Mouse (Mus musculus) liver, adult 2 months (tissue): ENCODE data around the gene Phkg1. TPM values are rescaled to one million over a fixed set of nuclear protein-coding genes. Genes with fewer than 3 reads are reported as not detected.

Experiments used
- DNase-seq: peaks from one replicate; pipeline ENCODE4 v3.0.0-alpha.2; 2011; ENCODE audit warnings: low read depth, low spot score; ENCODE audit errors: extremely low read depth
- H3K27ac ChIP-seq: fragments of 200-500 bp; replicated peaks from 2 replicates; pipeline ENCODE4 v1.5.1; 2012; ENCODE audit warnings: low read depth, mild to moderate bottlenecking, control low read depth, inconsistent platforms, low read length; ENCODE audit not compliant: insufficient read depth
- H3K27me3 ChIP-seq: fragments of 200-500 bp; 2 replicates; pipeline ENCODE4 v1.6.1; 2012; ENCODE audit warnings: mild to moderate bottlenecking, moderate library complexity, low read length, inconsistent platforms; ENCODE audit not compliant: control insufficient read depth, insufficient read depth
- H3K36me3 ChIP-seq: fragments of 200-500 bp; 2 replicates; pipeline ENCODE4 v1.6.1; 2012; ENCODE audit warnings: low read length, inconsistent platforms; ENCODE audit not compliant: control insufficient read depth, insufficient read depth
- H3K4me1 ChIP-seq: fragments of 200-500 bp; 2 replicates; pipeline ENCODE4 v1.6.1; 2011; ENCODE audit warnings: low read length; ENCODE audit not compliant: control insufficient read depth, insufficient read depth
- H3K4me3 ChIP-seq: fragments of 200-500 bp; 2 replicates; pipeline ENCODE4 v1.5.1; 2011; ENCODE audit warnings: low read depth, mild to moderate bottlenecking, control low read depth, low read length, moderate library complexity; ENCODE audit not compliant: insufficient read depth
- H3K79me2 ChIP-seq: fragments of 200-500 bp; 2 replicates; pipeline ENCODE4 v1.6.1; 2012; ENCODE audit warnings: inconsistent platforms, mild to moderate bottlenecking, low read length, moderate library complexity; ENCODE audit not compliant: control insufficient read depth, insufficient read depth
- H3K9ac ChIP-seq: fragments of 200-500 bp; 2 replicates; pipeline ENCODE4 v1.6.1; 2012; ENCODE audit warnings: low read depth, mild to moderate bottlenecking, control low read depth, inconsistent platforms, low read length
- CTCF ChIP-seq: fragments of 200-500 bp; IDR thresholded peaks from 2 replicates; pipeline ENCODE4 v1.5.1; 2011; ENCODE audit warnings: low read depth, low read length, control low read depth
- POLR2A ChIP-seq: fragments of 200-500 bp; IDR thresholded peaks from 2 replicates; pipeline ENCODE4 v1.6.1; 2011; ENCODE audit warnings: low read length, control low read depth; ENCODE audit not compliant: insufficient read depth; ENCODE audit errors: extremely low read depth
- WGBS: fragments of 180-500 bp; shearing (Covaris S2); methylation state at CpG from one replicate; pipeline ENCODE4 v1.1.7; 2018; 5-methylcytosine and 5-hydroxymethylcytosine counted together
- polyA plus RNA-seq: library from polyadenylated mRNA; depleted of rRNA; stranded (reverse); fragments of >200 nt; gene quantifications from 2 replicates; pipeline ENCODE4 v1.2.3, GENCODE M21; 2012
- total RNA-seq: library from RNA; depleted of rRNA; stranded (reverse); fragments of >200 nt; gene quantifications from 2 replicates; pipeline ENCODE4 v1.2.3, GENCODE M21; 2014

Gene Phkg1
- total and polyA plus RNA-seq, 2 experiments: 0.15 to 0.28 TPM

GRCm38 (mm10) chr5:129865841-129866240 lies 32.5 kb downstream of the Phkg1 start:
- TF ChIP-seq CTCF: no peak
- TF ChIP-seq POLR2A: no peak
- H3K4me1 ChIP-seq: no peaks in the 10 kb centered on the region
- no peak overlapping the region for H3K4me3 ChIP-seq
- no peaks in the 10 kb centered on the region for H3K27me3 ChIP-seq
- H3K9ac ChIP-seq: no peak overlapping the region
- no peaks in the 10 kb centered on the region for H3K79me2 ChIP-seq
- 0 out of 2 replicates have a peak, but pooled peaks cover 2% of the 10 kb centered on the region for H3K36me3 ChIP-seq
- no peak overlapping the region for H3K27ac ChIP-seq
- 76% methylated on average over 12 of the region's 12 CpGs for WGBS
- DNase-seq: no peak

GRCm38 (mm10) chr5:129864467-129864866 lies 33.9 kb downstream of the Phkg1 start:
- Histone ChIP-seq H3K9ac (no peak overlapping the region), H3K27ac (no peak overlapping the region), H3K36me3 (peaks cover 5% of the 10 kb centered on the region), H3K27me3 (no peaks in the 10 kb centered on the region), H3K79me2 (no peaks in the 10 kb centered on the region), H3K4me3 (no peak overlapping the region), H3K4me1 (no peaks in the 10 kb centered on the region)
- TF ChIP-seq POLR2A (no peak), CTCF (peak; percentile 69)
- 18% methylated on average over 18 of the region's 18 CpGs for WGBS
- DNase-seq: no peak

- no peaks in the 10 kb centered on the region for H3K79me2 ChIP-seq
- DNase-seq: no peak
- H3K4me1 ChIP-seq: no peaks in the 10 kb centered on the region
- peaks cover 9% of the 10 kb centered on the region for H3K36me3 ChIP-seq
- H3K4me3 ChIP-seq: no peak overlapping the region
- no peak overlapping the region for H3K9ac ChIP-seq
- no peaks in the 10 kb centered on the region for H3K27me3 ChIP-seq
- no peak overlapping the region for H3K27ac ChIP-seq
- no peak for TF ChIP-seq CTCF
- no peak for TF ChIP-seq POLR2A
- over 99% methylated on average over 6 of the region's 6 CpGs for WGBS
Observed at GRCm38 (mm10) chr5:129862325-129862724, 36.0 kb downstream of the Phkg1 start.

GRCm38 (mm10) chr5:129856414-129856813 lies 41.9 kb downstream of the Phkg1 start:
- H3K27me3 ChIP-seq: no peaks in the 10 kb centered on the region

GRCm38 (mm10) chr5:129855163-129855562 lies 43.2 kb downstream of the Phkg1 start:
- H3K4me3 ChIP-seq: no peak overlapping the region
- H3K9ac ChIP-seq: no peak overlapping the region
- H3K27me3 ChIP-seq: no peaks in the 10 kb centered on the region
- DNase-seq: no peak
- H3K79me2 ChIP-seq: no peaks in the 10 kb centered on the region
- no peaks in the 10 kb centered on the region for H3K4me1 ChIP-seq
- no peak overlapping the region for H3K27ac ChIP-seq
- 79% methylated on average over 5 of the region's 5 CpGs for WGBS
- no peak for TF ChIP-seq CTCF
- no peak for TF ChIP-seq POLR2A
- H3K36me3 ChIP-seq: peaks cover 19% of the 10 kb centered on the region

More at GRCm38 (mm10) chr5:129856414-129856813, 41.9 kb downstream of the Phkg1 start:
- Histone ChIP-seq H3K4me3 (no peak overlapping the region), H3K4me1 (no peaks in the 10 kb centered on the region), H3K36me3 (peaks cover 19% of the 10 kb centered on the region), H3K27ac (no peak overlapping the region), H3K9ac (no peak overlapping the region), H3K79me2 (no peaks in the 10 kb centered on the region)
- WGBS: 94% methylated on average over 5 of the region's 5 CpGs
- no peak for DNase-seq
- no peak for TF ChIP-seq POLR2A
- peak; percentile 16; the same call in 1 of the 2 replicates for TF ChIP-seq CTCF

GRCm38 (mm10) chr5:129847558-129847820 lies 50.9 kb downstream of the Phkg1 start:
- H3K9ac ChIP-seq: peak overlapping the region; percentile 58
- H3K27ac ChIP-seq: no peak overlapping the region
- no peak for DNase-seq
- H3K4me1 ChIP-seq: no peaks in the 10 kb centered on the region
- H3K36me3 ChIP-seq: peaks cover 17% of the 10 kb centered on the region
- no peak for TF ChIP-seq CTCF
- no peak for TF ChIP-seq POLR2A
- H3K4me3 ChIP-seq: peak overlapping the region; percentile 70
- no peaks in the 10 kb centered on the region for H3K27me3 ChIP-seq
- peaks cover 3% of the 10 kb centered on the region; the same call in 1 of the 2 replicates for H3K79me2 ChIP-seq
- 20% methylated on average over 8 of the region's 8 CpGs for WGBS
